Mouse (Mus musculus) spleen, adult 2 months (tissue): Measurements from ENCODE around the gene Rtn4.

Source experiments
- CTCF ChIP-seq: fragments of 200-500 bp; IDR thresholded peaks from 2 replicates; pipeline ENCODE4 v1.5.1; 2011; ENCODE audit warnings: mild to moderate bottlenecking, inconsistent platforms; ENCODE audit not compliant: insufficient read depth, insufficient read length, insufficient replicate concordance; ENCODE audit errors: extremely low read depth
- POLR2A ChIP-seq: fragments of 200-500 bp; IDR thresholded peaks from 2 replicates; pipeline ENCODE4 v1.6.1; 2011; ENCODE audit warnings: low read depth, low read length, inconsistent platforms

GRCm38 (mm10) chr11:29748750-29749467 is 56.2 kb downstream of the Rtn4 start:
- no peak for TF ChIP-seq POLR2A
- TF ChIP-seq CTCF: no peak
